Mouse (Mus musculus): ENCODE measurements around the gene Cdh4.

The Cdh4 gene

DNA sequence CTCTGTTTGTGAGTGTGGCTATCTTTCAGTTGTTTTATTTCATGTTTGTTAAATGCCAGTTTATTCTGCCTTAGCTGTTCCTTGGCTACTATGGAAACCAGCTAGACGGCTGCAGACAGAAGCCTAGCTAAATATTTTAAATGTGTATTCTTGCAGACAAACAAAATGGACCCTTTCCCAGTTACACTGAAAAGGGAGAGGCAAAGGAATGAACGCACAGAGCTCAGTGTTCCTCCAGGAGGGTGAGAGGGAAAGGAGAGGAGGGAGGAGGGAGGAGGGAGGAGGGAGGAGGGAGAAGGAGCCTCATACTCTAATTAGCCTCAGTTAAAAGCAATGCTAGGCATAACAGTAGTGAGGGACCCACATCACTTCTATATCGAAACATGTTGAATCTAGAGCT is 348.5 kb downstream of the Cdh4 start:
- DNase-seq (ENCODE audit: low read depth, low spot score): no peak

DNA sequence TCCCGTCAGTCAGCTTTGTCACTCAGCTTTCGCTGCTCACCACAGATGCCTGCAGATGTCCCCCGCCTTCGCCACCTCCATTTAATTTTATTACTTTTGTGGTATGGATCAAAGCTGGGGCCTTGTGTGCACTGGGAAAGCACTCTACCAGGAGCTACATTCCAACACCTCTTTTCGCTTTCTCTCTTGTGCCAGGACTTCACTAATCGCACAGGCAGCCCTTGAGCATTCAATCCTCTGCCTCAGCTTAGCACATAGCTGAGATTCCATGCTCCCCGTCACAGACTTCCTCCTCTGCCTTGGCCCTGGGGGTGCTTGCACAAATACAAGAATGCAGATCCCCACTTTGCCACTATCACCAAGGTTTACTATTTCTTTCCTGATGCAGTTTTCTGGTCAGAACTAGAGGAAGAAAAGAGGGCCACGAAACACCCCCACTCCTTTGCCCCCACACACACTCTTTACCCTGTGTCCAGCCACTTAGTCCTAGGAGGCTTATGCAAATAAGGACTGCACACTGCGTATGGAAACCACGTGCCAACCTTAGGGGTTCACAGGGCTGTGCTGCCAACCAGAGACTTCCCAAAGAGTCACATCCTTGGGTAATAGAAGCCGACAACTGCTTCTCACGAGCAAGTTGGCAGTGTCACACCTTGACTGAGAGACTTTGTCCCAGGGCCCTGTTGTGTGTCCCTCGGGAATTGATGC is 350.3 kb downstream of the Cdh4 start:
- DNase-seq (ENCODE audit: low read depth, low spot score): peak; percentile 53

DNA sequence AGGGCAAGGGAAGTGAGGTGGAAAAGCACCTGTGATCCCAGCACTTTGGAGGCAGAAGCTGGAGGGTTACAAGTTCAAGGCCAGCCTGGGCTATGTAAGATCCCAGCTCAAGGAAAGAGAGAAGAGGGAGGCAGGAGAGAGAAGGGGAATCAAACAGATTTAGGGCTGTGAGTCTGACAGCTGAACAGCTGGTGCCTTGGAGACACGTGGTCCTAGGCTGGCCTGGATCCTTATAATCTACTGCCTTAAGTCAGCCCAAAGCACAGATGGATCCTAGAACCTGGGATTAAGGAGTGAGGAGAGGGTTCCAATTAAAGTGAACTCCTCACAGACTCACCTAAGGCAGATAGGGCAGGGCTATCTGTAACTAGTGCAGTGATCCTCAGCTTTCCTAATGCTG is 352.1 kb downstream of the Cdh4 start:
- no peak for DNase-seq (ENCODE audit: low read depth, low spot score)

DNA sequence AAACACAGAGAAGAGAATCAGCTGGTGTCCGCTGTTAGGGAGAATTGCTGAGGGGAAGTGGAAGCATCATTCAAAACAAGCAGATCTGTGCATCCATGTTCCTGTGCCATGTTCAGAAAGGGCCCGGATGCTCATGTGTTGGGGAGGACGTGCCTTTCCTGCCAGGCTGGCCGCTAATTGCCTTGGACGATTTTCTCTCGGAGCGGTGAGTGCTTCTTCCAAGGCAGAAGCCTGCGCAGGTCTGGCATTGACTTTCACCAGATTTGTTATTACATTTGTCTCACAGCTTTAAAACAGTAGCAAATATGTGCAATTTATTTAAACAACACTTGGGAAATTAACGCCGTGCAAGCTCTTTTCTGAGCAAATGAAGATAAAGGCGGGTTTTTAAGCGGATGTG is 353.2 kb downstream of the Cdh4 start:
- DNase-seq (ENCODE audit: low read depth, low spot score): no peak

DNA sequence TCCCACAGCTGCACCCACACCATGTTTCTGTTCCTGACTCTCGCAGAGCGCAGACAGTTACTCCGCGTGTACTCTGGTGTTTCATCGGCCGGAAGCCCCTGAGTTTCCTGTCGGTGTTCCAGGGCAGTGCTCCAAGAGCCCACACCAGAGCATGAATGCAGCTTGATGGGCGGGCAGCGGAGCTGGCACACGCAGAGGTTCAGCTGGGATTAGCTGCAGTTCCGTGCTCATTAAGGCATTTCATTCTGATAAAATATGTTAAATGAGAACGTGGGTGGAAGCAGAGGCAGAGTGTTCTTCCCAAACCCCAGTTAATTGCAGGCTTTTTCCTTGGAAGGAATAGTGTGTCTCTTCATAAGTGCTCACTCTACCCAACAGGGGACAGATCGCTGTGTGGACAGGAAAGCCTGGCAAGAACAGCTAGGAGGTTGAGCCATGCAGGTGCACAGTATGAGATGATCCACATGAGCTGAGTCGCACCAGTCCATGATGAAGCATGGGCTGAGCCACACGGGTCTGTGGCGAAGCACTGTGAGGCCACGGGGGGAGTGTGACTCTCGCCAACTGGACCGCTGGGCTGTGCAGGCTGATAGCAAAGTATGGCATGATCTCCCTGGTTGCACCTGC is 357.8 kb downstream of the Cdh4 start:
- no peak for DNase-seq (ENCODE audit: low read depth, low spot score)

DNA sequence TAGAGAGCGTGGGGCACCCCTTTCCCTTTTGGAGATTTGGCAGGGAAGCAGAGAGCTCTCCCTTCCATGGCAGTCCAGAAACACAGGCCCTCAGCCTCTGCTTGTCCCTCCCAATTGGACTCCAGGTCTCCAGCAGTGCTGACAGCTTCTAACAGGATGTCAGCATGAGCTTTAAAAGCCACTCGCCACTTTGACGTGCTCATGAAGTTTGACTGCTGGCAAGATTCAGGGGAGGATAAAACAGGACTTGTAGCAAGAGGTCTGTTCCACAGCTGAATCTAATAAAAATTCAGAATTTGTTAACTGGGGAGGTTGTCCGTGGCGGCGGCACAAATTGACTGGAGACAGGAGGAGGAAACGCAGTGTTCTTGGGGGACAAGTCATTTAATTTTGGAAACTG is 358.8 kb downstream of the Cdh4 start:
- peak; percentile 50 for DNase-seq (ENCODE audit: low read depth, low spot score)

DNA sequence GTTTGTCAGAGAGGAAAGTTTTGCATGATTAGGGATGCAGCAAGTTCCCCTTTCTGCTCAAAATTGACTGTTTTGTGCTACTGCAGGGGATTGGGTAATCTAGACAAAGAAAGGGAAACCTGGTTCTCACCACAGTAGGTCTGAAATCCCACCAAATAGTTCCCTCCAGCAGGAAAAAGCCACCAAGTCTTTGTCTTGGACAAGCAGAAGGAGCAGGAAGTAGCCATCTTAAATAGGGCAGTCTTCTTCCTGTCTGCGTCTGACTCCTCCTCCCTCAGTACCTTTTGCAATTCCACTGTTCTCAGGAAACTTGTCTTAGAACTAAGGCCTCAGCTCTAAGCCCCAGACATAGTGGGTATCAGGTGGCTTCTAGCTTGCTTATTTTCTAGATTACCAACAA is 360.2 kb downstream of the Cdh4 start:
- DNase-seq (ENCODE audit: low read depth, low spot score): no peak

DNA sequence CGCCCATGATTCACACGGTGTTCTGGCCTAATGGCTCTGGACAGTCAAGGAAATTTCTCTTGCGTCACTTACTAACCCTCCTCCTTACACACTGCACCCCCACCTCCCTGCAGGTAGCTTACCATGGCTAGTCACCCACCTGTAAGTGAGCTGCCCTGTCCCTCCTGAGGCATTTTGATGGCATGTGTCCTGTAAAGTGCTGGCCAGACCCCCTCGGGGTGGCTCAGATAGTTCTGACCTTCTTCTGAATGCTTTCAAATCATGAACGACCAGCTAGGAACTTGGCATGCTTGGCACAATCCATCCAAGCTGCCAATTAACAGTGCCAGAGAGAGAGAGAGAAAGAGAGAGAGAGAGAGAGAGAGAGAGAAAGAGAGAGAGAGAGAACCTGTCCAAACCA is 368.9 kb downstream of the Cdh4 start:
- no peak for DNase-seq (ENCODE audit: low read depth, low spot score)

DNA sequence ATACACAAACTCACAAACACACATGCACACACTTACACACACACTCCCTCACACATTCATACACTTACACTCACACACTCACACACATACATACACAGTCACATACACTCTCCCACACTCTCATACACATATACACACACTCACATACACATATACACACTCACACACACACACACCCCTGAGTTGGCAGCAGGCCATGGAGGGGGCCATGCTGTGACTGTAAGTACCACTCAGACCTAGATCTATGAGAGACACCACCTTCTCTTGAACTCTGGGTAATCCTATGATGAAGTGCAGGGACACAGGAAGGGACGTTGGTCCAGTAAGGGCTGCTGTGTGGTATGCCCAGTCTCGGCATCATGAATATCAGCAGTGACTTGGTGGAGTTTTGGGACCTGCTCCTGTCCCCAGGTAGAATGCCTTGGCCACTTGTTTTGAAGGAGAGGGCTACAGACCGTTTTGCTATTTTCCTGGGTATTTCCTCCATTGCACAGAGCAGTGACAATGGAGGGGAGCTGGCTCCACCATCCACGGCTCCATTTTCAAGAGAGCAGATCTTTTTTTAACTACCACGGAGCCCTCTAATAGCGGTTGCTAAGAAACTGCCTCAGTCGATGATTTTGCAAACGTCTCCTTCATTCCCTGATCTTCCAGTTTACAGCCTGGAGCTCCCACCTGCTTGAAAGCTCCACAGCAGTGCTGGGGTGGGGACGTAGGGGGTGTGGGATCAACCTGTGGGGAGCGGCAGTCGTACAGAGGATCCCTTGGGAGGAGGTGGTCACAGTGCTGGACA is 371.0 kb downstream of the Cdh4 start:
- DNase-seq (ENCODE audit: low read depth, low spot score): no peak

DNA sequence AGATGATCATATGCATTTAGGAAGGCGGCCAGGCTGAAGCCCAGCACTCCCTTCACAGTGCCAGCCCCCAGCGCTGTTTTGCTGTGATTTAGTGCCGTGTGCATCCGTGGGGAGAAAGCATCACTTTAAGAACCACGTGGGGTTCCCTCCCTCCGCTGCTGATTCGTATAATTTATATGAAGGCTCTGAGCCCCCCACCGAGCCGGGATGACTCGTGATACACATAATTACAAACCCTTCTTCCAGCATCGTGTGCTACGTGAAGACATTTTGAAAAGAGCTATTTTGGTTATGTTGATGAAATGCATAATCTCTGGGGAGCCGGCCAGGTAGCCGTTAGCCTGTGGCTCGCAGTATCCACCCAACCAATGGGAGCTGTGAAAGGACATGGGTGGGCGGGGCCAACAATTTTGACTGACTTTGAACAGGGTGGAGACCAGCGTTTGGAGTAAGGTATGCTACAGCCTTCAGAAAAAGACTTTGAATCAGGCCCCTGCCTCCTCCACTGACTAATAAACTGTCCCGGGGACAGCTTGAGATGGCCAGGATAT is 382.6 kb downstream of the Cdh4 start:
- no peak for DNase-seq (ENCODE audit: low read depth, low spot score)

DNA sequence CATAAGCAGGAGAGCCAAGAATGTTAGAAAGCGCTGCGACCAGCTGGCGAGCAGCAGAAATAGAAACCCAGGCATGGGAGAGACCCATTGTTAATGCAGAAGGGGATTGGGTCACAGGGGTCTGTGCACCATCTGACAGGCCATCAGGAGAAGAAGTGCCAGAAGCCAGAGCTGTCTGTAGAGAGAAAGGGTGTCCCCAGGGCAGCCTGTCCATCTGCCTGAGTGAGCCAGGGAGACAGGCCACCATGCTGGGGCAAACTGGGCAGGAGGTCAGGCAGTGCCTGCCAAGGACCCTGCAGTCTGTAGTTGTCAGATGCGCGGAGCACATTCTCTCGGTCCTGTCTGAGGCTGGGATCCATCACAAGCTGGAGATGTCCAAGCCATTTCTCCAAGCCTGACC is 386.7 kb downstream of the Cdh4 start:
- DNase-seq (ENCODE audit: low read depth, low spot score): no peak

DNA sequence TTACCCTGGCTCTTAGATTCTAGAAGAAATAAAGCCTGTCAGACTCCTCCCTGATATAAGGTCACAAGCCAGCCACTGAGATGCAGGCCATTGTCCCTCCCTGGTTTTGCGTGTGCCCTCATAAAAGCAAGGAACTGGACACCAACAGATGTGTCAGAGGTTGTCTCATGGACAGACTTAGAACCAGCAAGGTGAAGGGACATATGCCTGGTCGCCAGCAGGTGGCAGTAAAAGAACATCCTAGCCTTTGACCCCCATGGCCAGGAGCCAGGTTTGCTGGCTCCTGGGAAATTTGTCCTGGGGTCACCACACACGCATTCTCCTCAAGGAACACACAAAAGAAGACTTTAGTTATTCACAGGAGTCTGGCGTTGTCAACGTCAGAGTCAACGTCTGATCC is 387.7 kb downstream of the Cdh4 start:
- peak; percentile 52 for DNase-seq (ENCODE audit: low read depth, low spot score)

DNA sequence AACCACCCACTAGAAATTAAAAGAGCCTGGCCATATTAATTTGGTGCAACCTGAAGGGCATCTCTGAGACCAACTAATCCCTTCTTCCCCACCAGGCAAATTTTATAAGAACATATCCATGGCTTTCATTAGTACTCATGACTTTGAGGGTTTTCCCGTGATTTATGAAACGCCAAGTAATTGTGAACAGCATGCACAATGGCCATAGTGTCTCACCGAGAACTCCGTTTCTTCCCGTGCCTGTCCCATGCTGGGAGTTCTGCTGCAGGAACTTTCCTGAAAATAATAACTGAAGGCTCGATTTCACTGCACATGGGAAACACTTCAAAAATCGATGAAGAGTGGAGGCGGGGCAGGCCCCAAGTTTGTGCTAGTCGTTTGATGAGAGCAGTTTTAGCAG is 392.7 kb downstream of the Cdh4 start:
- peak; percentile 60 for DNase-seq (ENCODE audit: low read depth, low spot score)

DNA sequence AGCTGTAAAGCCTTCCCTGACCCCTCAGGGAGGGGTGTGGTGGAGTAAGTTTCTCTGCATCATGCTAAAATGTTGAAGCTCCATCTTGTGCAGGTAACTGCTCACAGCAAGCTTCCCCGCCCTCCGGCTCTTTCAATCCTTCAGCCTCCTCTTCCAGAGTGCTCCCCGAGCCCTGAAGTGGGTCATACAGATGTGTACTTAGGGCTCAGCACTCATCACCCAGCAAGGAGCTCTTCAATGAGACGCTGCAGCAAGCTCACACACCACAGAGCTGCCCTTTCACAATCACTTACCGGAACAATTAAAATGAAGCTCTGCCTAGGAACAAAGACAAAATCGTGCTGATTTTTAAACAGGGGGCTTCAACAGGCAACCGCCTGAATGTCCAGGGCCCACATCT is 393.3 kb downstream of the Cdh4 start:
- no peak for DNase-seq (ENCODE audit: low read depth, low spot score)

DNA sequence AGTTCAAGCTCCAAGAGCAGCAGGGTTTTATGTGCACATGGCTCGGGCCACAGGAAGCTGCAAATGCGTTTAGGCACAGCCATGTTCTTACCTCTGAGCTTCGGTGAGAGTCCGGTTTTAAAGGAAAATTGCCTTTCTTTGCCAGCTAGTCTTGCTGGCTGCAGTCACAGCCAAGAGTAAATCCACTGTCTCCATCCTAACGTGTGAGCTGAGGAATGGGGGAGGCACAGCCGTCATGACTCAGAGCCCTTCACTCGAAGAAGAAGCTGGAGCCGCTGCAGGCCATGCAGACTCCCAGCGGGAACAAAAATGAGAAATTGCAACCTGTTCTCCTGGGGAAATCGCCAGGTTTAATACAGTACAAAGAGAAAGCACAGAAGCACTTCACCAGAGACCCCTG is 395.0 kb downstream of the Cdh4 start:
- DNase-seq (ENCODE audit: low read depth, low spot score): no peak

DNA sequence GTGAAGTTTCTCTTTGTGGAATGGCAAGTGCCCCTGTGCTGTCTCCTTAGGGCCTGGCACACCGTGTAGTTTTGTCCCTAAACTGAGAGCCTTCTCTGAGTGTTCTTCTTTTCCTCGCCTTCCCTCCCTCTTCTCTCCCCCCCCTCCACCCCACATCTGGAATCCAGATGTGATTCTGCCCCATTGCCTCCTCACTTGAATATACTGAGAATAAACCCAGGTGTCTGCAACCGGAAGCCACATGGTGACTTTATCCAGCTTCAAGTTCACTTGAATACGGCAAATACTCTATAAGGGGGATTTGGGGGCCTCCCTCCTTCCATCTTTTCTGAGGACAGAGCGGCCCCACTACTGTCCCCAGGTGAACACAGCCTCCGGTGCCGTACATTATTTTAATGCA is 395.8 kb downstream of the Cdh4 start:
- DNase-seq (ENCODE audit: low read depth, low spot score): peak; percentile 87

DNA sequence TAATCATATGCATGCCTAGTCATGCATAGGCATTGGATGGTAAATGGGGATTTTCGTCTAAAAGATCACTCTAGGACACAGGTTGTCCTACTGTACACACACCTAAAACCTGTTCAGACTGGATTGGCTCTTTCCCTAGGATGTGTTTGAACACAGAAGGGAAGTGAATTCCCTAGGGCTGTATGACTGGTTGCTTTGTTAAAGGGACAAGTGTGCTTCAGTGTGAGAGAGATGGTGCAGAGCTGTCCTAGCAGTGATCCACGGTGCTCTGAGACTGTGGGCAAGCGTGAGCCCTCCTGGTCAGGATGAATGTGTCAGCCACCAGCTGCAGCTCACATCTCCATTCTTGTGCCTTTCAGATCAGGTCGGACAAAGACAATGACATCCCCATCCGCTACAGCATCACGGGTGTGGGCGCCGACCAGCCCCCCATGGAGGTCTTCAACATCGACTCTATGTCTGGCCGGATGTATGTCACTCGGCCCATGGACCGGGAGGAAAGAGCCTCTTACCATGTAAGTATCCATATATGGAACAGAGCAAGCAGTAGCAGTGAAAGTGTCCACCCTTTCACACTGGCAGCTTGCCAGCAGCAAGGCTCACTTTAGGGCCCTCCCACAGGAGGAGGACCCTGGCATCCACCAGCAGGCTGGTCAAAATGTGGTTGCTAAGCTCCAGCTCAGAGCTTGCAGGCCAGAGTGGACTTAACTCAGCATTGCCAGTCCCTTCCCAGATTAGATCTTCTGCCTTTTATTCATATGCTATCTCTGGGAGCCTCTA is 400.6 kb downstream of the Cdh4 start:
- DNase-seq (ENCODE audit: low read depth, low spot score): no peak

DNA sequence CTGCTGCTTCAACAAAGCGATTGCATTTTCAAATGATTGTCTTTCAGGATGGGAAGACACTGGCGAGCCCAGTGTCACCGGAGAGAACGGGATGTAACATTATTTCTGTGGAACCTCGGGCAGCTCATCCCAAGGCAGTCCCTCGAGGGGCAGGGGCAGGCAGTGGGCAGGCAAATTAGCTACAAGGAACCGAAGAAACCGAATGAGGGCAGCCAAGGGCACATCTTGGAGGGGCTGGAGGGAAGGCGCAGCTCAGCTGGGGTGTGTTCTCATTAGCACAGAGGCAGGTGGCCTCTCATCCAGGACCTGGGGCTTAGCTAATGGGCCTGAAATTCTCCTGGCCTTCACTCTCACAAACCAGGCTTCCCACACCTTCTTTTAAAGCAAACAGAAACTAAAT is 407.5 kb downstream of the Cdh4 start:
- DNase-seq (ENCODE audit: low read depth, low spot score): no peak

DNA sequence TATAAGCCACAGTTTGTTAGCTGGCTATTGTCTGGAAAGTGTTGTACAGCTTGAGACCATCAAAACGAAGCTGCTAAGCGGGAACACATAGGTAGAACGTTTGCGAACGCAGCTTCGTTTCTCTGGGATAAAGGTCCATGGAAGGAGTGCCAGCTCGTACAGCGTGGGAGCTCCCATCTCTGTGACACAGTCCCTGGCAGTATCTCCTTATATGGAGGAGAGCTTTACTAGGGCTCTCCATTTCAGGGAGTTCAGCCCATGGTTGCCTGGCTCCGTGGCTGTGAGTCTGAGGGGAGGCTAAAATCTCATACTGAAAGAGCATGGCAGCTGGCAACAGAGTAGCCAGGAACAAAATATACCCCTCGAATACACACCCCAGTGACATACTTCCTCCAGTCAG is 409.9 kb downstream of the Cdh4 start:
- DNase-seq (ENCODE audit: low read depth, low spot score): no peak

DNA sequence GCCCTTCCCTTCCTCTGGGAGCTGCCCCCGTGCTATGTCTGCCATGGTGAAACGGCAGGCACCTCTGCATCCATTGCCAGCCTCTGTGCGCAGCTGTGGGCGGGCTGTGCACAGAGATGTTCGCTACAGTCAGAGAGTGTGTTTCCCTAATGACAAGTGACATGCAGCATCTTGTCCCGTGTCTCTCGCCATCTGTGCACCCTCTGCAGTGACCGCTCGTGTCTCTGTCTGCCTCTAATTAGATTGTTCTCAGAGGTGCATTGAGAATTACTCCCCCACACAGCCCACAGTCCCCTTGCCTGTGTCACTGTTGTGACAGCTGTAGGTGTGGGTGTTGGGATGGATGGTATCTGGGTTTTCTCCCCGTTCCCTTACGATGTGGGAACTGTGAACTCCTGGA is 410.6 kb downstream of the Cdh4 start:
- DNase-seq (ENCODE audit: low read depth, low spot score): no peak

DNA sequence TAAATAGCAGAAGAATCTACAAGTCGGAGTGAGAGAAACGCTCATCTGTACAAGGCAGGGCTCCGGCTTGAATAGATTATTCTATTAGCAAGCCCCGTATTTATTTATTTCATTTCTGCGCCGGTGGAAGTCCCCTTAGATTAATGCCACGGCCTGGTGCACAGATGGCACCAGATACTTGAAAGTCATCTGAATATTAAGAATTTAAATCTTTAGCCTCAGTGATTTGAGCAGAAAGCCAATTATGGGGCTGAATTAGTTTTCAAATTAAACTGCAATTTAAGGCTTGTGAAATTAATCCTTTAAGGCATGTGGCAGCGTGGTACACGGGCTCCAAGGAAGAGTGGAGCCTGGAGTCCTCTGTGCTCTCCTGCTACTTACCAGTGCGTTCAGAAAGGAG is 411.7 kb downstream of the Cdh4 start:
- DNase-seq (ENCODE audit: low read depth, low spot score): no peak

DNA sequence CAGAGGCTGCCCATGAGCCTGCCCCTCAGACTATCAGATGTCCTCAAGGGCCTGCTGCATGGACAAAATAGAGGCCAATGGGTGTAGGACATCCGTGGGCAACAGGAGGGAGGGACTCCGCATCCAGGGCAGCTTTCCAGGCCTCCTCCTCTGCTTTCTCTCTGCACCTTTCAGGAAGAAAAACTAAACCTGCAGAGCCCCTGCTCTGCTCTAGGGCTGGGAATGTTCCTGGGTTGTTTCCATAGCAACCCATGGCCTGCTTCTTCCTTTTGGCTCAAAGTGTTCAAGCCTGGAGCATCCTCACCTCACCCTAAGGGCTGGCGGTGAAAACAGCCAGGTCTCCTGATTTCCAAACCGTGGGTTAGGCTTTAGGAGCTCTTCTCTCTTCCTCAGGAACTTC is 414.9 kb downstream of the Cdh4 start:
- DNase-seq (ENCODE audit: low read depth, low spot score): no peak
